Mouse (Mus musculus) urinary bladder, adult 2 months (tissue): ENCODE measurements around the gene Ddx49. TPM values are rescaled to one million over a fixed set of nuclear protein-coding genes. Genes with fewer than 3 reads are reported as not detected.

Experiments
- DNase-seq: peaks from one replicate; pipeline ENCODE4 v3.0.0; 2022; ENCODE audit warnings: low spot score
- polyA plus RNA-seq: library from polyadenylated mRNA; depleted of rRNA; stranded (reverse); fragments of >200 nt; gene quantifications from 2 replicates; pipeline ENCODE4 v1.2.3, GENCODE M21; 2012; rRNA removed

Gene Ddx49
- polyA plus RNA-seq, 1 experiment, result 35.2 TPM

GRCm38 (mm10) chr8:70267674-70268073, 34.6 kb downstream of the Ddx49 start:
- DNase-seq, result no peak

DNA sequence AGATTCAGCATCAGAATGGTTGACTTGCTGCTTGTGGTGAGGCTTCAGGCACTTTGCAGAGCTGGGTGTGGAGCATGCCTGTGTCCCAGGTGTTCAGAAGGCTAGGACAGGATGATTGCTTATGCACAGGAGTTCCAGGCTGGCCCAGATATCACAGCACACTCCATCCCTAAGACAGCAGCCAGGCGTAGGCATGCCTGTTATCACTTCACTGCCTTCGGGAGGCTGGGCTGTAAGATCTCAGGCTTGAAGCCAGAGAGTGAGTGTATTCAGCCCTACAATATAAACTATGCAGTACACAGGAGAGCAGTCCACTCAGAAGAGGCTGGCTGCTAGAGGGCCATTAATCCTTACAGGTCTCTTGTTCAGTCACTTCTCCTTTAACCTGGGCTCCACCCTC, 43.2 kb downstream of the Ddx49 start:
- no peak for DNase-seq

- DNase-seq, result no peak
Measured at GRCm38 (mm10) chr8:70258600-70258999, 43.7 kb downstream of the Ddx49 start.

DNA sequence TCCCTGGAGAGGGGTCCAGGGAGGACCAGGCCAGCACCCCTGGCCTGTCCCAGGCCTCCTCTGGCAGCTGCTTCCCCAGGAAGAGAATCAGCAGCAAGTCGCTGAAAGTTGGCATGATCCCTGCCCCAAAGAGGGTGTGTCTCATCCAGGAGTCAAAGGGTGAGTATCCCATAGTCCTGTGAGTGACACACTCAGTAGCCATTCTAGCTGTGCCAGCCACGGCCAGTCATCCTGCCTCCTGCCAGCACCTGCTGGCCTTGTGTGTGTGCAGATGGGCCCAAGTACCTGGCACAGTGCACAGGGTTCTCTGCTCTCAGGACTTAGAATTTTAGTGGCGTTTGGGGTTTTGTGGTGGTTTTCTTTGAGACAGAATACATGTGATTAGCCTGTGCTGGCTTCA, 44.8 kb downstream of the Ddx49 start:
- DNase-seq, result no peak

DNA sequence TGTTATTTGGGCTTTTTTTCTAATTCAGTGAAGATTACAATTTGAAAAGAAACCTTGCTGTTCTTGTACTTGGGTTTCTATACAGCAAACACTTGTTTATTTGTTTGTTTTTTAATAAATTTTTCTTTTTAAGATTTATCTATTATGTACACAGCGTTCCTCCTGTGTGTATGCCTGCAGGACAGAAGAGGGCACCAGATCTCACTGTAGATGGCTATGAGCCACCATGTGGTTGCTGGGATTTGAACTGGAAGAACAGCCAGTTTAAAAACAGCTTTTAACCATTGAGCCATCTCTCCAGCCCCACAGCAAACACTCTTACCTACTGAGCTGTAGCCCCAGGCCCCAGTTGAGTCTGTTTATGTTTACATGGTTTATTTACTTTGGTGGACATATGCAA, 47.7 kb downstream of the Ddx49 start:
- no peak for DNase-seq

DNA sequence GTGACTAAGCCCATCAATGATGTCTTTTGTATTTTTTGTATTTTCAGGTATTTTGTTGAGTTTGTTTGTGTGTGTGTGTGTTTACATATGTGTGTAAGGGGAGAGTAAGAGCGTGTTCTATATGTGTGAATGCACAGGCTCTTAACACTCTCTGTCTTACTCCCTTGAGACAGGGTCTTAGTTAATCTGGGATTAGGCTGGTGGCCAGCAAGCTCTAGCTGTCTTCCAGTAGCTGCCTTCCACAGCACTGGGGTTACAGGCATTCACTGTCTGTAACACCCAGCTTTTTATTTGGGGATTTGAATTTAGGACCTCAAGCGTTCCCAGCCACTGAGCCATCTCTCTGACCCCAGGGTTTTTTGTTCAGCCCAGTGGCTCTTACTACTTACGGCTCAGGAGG, 54.4 kb downstream of the Ddx49 start:
- no peak for DNase-seq

GRCm38 (mm10) chr8:70246622-70247021, 55.7 kb downstream of the Ddx49 start:
- DNase-seq, result no peak

Other genes with a start within 250 kb of the Ddx49 start
- 1.8 and 2.5 TPM in 2 replicates for gene Tm6sf2, start 229.6 kb downstream of the Ddx49 start, polyA plus RNA-seq
- 0.21 TPM in 2 replicates for gene Hapln4, start 219.0 kb downstream of the Ddx49 start, polyA plus RNA-seq
- 0.12 and 0.18 TPM in 2 replicates for gene Ncan, start 181.6 kb downstream of the Ddx49 start, polyA plus RNA-seq
- gene Nr2c2ap, start 171.2 kb downstream of the Ddx49 start, polyA plus RNA-seq, result 18.0 and 25.1 TPM in 2 replicates
- gene Rfxank, start 163.3 kb downstream of the Ddx49 start, polyA plus RNA-seq, result 14.8 and 17.3 TPM in 2 replicates
- 73.8 and 74.1 TPM in 2 replicates for gene Borcs8, start 163.0 kb downstream of the Ddx49 start, polyA plus RNA-seq
- 0.29 and 0.35 TPM in 2 replicates for gene Mef2b, start 162.8 kb downstream of the Ddx49 start, polyA plus RNA-seq
- 55.4 and 80.0 TPM in 2 replicates for gene Tmem161a, start 130.1 kb downstream of the Ddx49 start, polyA plus RNA-seq
- 15.5 and 17.9 TPM in 2 replicates for gene Slc25a42, start 90.2 kb downstream of the Ddx49 start, polyA plus RNA-seq
- gene Sugp2, start 68.3 kb downstream of the Ddx49 start, polyA plus RNA-seq, result 45.4 and 56.1 TPM in 2 replicates
- gene Armc6, start 68.0 kb downstream of the Ddx49 start, polyA plus RNA-seq, result 13.9 and 17.4 TPM in 2 replicates
- 34.4 and 37.9 TPM in 2 replicates for gene Homer3, start 19.7 kb downstream of the Ddx49 start, polyA plus RNA-seq
- 211 and 264 TPM in 2 replicates for gene Cope, start within 50 bp of the Ddx49 start, polyA plus RNA-seq
- gene Cers1, start 13.3 kb upstream of the Ddx49 start, polyA plus RNA-seq, result 1.3 and 2.1 TPM in 2 replicates
- 0.74 and 1.3 TPM in 2 replicates for gene Gdf1, start 27.3 kb upstream of the Ddx49 start, polyA plus RNA-seq
- 16.4 and 30.5 TPM in 2 replicates for gene Upf1, start 50.8 kb upstream of the Ddx49 start, polyA plus RNA-seq
- 0.22 and 0.23 TPM in 2 replicates for gene Comp, start 71.1 kb upstream of the Ddx49 start, polyA plus RNA-seq
- gene Crtc1, start 137.1 kb upstream of the Ddx49 start, polyA plus RNA-seq, result 7.9 and 11.7 TPM in 2 replicates
- gene Klhl26, start 174.5 kb upstream of the Ddx49 start, polyA plus RNA-seq, result 34.7 and 36.9 TPM in 2 replicates
- gene Tmem59l, start 184.9 kb upstream of the Ddx49 start, polyA plus RNA-seq, result 0.08 and 0.28 TPM in 2 replicates
- gene Crlf1, start 190.7 kb upstream of the Ddx49 start, polyA plus RNA-seq, result 0.40 and 0.41 TPM in 2 replicates
- gene Rex1bd, start 204.3 kb upstream of the Ddx49 start, polyA plus RNA-seq, result 119 and 129 TPM in 2 replicates
- 881 and 1,275 TPM in 2 replicates for gene Uba52, start 208.3 kb upstream of the Ddx49 start, polyA plus RNA-seq
- gene Fkbp8, start 225.2 kb upstream of the Ddx49 start, polyA plus RNA-seq, result 300 and 366 TPM in 2 replicates
- gene Kxd1, start 225.5 kb upstream of the Ddx49 start, polyA plus RNA-seq, result 73.9 and 74.2 TPM in 2 replicates
- 21.3 and 26.9 TPM in 2 replicates for gene Ell, start 237.0 kb upstream of the Ddx49 start, polyA plus RNA-seq